Mouse (Mus musculus): ENCODE measurements around the gene Klrb1.

The Klrb1 gene

DNA sequence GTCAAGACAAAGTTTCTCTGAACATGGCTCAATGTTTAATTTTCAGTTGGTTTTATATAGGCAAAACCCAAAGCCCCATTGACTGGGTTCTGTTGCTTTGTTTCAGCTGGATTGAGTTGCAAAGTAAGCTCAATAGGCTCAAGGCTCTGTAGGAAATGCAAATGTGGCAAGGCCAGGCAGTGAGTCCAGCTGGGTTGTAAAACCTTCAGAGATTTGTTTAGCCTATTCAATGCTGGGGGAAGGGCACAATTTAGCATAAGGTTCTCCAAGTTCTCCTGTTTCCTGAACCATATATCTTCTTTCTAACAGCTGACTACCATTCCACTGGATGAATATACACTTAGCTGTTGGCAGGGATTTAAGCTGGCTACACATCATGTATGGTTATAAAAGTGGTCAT lies 12.0 kb upstream of the Klrb1 start:
- DNase-seq (ENCODE audit: low spot score), result no peak

DNA sequence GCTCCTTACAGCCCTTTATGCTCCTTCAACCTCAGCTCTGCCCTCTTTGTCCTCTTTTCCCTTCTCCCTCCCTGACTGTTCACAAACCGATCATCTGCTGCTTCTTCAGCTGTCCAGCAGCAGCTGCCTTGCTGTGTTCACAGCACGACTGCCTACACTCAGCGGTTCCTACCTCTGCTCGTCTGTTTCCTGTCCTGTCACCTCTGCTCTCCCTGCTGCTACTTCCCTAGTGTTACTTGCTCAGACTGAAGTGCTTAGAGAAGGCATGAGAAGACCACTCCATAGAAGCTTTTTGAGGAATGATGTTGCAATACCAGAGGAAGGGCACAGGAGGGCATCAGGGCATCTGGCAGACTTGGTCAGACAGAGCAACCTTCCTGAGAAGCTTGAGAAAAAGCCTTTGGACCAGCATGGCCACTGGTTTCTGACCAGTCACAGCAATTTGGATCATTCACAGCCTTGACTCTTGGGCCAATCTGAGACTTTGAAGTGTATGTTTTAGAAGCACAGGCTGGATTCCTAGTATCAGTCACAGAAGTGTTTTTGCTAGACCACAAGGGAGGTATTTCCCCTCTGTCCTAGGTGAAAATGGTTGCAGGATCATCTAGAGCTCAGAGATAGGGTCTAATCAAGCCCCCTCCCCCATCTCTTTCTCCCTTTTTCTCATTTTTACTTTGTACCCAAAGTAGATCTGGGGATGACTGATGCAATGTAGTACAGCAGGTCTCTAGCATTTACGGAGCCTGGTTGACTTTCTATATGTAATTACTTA lies 11.2 kb upstream of the Klrb1 start:
- no peak for DNase-seq (ENCODE audit: low spot score)

DNA sequence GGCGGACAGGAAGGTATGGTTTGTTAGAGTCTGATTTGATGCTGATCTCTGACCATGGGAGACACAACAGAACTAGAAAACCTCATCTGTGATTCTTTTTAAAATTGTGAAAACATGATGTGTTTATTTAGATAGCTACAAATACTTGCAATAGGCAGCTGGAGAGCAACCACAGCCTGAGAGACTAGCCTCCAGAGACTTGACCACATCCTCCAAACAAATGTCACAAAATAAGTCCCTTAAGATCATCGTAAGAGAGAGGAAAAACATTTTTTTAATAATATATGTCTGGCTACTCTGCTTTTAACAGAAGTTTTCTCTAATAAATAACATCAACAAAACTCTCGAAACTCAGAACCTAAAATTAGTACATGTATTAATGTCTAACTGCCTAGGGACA lies 9.2 kb upstream of the Klrb1 start:
- no peak for DNase-seq (ENCODE audit: low spot score)

- no peak for DNase-seq (ENCODE audit: low spot score)
Observed at GRCm38 (mm10) chr6:128701691-128702090, 21.2 kb downstream of the Klrb1 start.

DNA sequence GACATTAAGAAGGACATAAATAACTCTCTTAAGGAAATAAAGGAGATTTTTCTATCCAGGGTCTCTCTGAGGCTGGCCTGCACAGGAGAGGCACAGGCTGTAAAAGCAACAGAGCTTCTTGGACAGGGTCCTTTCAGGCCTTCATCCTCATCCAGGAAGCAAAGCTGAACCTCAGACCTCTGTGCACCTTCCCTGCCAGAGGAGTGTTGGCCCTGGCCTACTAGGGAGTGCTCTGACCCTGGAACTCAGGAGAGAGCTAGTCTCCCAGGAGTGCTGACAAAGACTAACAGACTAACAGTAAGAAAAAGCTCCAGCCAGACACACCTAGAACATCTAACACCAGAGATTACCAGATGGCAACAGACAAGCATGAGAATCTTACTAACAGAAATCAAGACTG lies 43.3 kb downstream of the Klrb1 start:
- no peak for DNase-seq (ENCODE audit: low spot score)

GRCm38 (mm10) chr6:128669936-128670335 lies 52.9 kb downstream of the Klrb1 start:
- no peak for DNase-seq (ENCODE audit: low spot score)

DNA sequence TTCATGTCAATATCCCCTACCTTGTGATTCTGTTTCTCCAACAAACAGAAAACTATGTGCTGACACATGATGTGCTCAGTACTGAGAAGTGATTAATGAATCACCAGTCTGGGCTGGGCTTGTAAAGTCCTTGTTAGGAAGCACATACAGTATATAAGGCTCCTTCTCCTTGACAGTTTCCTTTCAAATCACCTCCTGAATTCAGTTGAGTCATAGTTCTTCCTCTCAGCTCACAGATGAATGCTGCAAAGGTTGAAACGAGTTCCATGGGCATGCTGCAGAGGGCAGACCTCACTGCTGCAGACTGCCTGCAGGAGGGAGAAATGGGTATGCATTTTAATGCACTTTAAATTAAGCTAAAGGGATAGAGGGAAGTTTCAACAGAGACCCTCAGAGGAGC lies 60.7 kb downstream of the Klrb1 start, which contains the start of gene Clec2h:
Clec2h (plus strand) TSS at position 180 of the 400 bp plus-strand sequence.
- no peak for DNase-seq (ENCODE audit: low spot score)

DNA sequence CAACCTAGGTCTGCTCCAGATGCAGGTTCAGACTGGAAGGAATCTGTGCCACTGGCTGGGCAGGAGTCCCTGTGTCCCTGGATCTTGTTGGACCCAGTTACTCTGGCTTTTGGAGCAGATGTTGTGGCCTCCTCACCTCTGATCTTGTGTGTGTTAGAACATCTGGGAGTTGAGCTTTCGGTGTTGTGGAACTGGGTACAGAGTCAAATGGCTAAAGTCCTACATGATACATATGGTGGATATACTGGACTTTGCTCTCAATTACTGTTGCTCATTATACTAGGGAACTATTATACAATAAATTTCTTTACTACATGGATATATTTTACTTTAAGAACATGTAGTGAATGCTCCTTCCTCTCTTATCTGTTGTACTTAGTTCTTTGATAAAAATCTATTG lies 61.6 kb downstream of the Klrb1 start:
- no peak for DNase-seq (ENCODE audit: low spot score)
